Mouse (Mus musculus) megakaryocyte, embryonic 14.5 days (primary cell): ENCODE results near the gene Clasrp.

Experiments
- FLI1 ChIP-seq: IDR thresholded peaks from 2 replicates; pipeline ENCODE4 v1.6.1; 2012; ENCODE audit warnings: low read length, inconsistent platforms, mixed read lengths
- GATA1 ChIP-seq: IDR thresholded peaks from 3 replicates; pipeline ENCODE4 v1.6.1; 2012; ENCODE audit warnings: mixed read lengths, low read length, inconsistent platforms, borderline replicate concordance

DNA sequence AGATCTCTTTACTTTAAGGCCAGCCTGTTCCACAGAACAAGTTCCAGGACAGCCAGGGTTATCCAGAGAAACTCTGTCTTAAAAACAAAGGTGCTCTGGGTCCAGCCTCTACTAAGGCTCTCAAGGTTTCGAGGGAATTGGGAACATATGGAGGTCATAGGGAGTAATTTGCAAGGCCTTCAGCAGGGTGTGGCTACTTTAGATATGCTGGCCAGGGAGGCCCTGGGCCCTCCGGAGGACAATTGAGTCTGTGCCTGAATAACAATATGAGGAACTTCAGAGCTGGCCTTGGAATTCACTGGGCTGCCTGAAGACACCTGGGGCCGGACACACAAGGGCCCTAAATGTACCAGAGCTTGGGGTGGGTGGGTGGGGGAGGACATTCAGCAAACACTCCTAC is 28.7 kb downstream of the Clasrp start:
- TF ChIP-seq GATA1 (no peak), FLI1 (no peak)
